Mouse (Mus musculus) liver, adult 2 months (tissue): ENCODE results near the gene Wdfy1.

Experiments used
- CTCF ChIP-seq: fragments of 200-500 bp; IDR thresholded peaks from 2 replicates; pipeline ENCODE4 v1.5.1; 2011; ENCODE audit warnings: low read depth, low read length, control low read depth
- POLR2A ChIP-seq: fragments of 200-500 bp; IDR thresholded peaks from 2 replicates; pipeline ENCODE4 v1.6.1; 2011; ENCODE audit warnings: low read length, control low read depth; ENCODE audit not compliant: insufficient read depth; ENCODE audit errors: extremely low read depth

- TF ChIP-seq POLR2A (no peak), CTCF (no peak)
These were observed 39.5 kb downstream of the Wdfy1 start for GRCm38 (mm10) chr1:79736408-79736807.
